Mouse (Mus musculus): ENCODE results near the gene Jpt1. TPM values are rescaled to one million over a fixed set of nuclear protein-coding genes. Genes with fewer than 3 reads are reported as not detected.

Jpt1 gene
- polyA plus RNA-seq, 1 experiment from 2014 or later = 263 TPM

DNA sequence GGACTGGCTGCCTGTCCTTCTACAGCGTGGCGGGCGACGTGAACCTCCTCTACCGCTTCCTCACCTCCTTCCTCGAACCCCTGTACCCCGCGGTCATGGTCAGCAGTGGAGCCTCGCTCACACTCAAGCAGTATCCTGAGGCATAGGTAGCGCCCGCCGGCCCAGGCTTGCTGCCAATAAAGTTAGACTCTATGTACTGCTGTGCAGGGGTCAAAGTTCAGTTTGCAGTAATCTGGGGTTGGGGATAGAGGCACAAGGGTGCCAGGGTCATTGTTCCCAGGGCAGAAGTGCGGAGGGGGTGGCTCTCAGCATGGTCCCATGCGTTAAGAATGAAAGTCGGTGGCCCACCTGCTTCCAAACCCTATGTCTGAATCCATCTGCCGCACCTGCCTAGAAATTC is 66.1 kb downstream of the Jpt1 start:
- no peak for TF ChIP-seq CTCF (IDR thresholded peaks at IDR 0.05; ENCODE audit: low read depth)
- H3K27ac ChIP-seq (ENCODE audit: low read depth, low read length) = peak overlapping the region; percentile 87
- H3K36me3 ChIP-seq (ENCODE audit: control insufficient read depth, insufficient read depth) = no peaks in the 10 kb centered on the region
- no peaks in the 10 kb centered on the region for H3K9me3 ChIP-seq (ENCODE audit: control insufficient read depth)
- H3K27me3 ChIP-seq (replicated peaks; ENCODE audit: control insufficient read depth, insufficient read depth, low read length) = no peaks in the 10 kb centered on the region
- H3K4me2 ChIP-seq (replicated peaks; ENCODE audit: low read depth) = peak overlapping the region; percentile 48
- ATAC-seq = peak; percentile 60
- H3K4me3 ChIP-seq (ENCODE audit: low read depth, low read length) = no peak overlapping the region
- 47% methylated on average over 16 of the region's 16 CpGs for WGBS
- H3K9ac ChIP-seq (ENCODE audit: low read depth, low read length) = 0 out of 2 replicates have a peak overlapping the region, but pooled peaks have one; percentile 17
- H3K4me1 ChIP-seq (replicated peaks; ENCODE audit: control insufficient read depth, insufficient read depth, low read length) = peaks cover 16% of the 10 kb centered on the region; the same call in 1 of the 2 replicates

Small RNA genes within 50 kb of the gene (microRNA-seq; reads per million reads assigned to microRNA genes)
- not detected for gene Mir3968

Other genes starting within 250 kb of the Jpt1 start
- not detected in 2 replicates for gene Grin2c, start 247.1 kb downstream of the Jpt1 start, polyA plus RNA-seq (2015; fragmentation: Nextera tagmentation; extraction: Ambion mirVana)
- gene Fdxr, start 237.3 kb downstream of the Jpt1 start, polyA plus RNA-seq (2015; fragmentation: Nextera tagmentation; extraction: Ambion mirVana) = 8.0 and 8.2 TPM in 2 replicates
- gene Fads6, start 216.7 kb downstream of the Jpt1 start, polyA plus RNA-seq (2015; fragmentation: Nextera tagmentation; extraction: Ambion mirVana) = 0.26 and 0.55 TPM in 2 replicates
- gene Otop2, start 207.2 kb downstream of the Jpt1 start, polyA plus RNA-seq (2015; fragmentation: Nextera tagmentation; extraction: Ambion mirVana) = 0.05 TPM in 1 of 2 replicates, not detected in the other
- 0.05 and 0.09 TPM in 2 replicates for gene Ush1g, start 192.3 kb downstream of the Jpt1 start, polyA plus RNA-seq (2015; fragmentation: Nextera tagmentation; extraction: Ambion mirVana)
- 2.3 and 4.3 TPM in 2 replicates for gene Otop3, start 179.7 kb downstream of the Jpt1 start, polyA plus RNA-seq (2015; fragmentation: Nextera tagmentation; extraction: Ambion mirVana)
- gene Hid1, start 146.6 kb downstream of the Jpt1 start, polyA plus RNA-seq (2015; fragmentation: Nextera tagmentation; extraction: Ambion mirVana) = 10.8 and 12.1 TPM in 2 replicates
- gene Cdr2l, start 132.5 kb downstream of the Jpt1 start, polyA plus RNA-seq (2015; fragmentation: Nextera tagmentation; extraction: Ambion mirVana) = 3.5 and 3.9 TPM in 2 replicates
- 143 and 145 TPM in 2 replicates for gene Mrpl58, start 110.6 kb downstream of the Jpt1 start, polyA plus RNA-seq (2015; fragmentation: Nextera tagmentation; extraction: Ambion mirVana)
- 1,235 and 1,272 TPM in 2 replicates for gene Atp5h, start 94.4 kb downstream of the Jpt1 start, polyA plus RNA-seq (2015; fragmentation: Nextera tagmentation; extraction: Ambion mirVana)
- gene Kctd2, start 94.3 kb downstream of the Jpt1 start, polyA plus RNA-seq (2015; fragmentation: Nextera tagmentation; extraction: Ambion mirVana) = 17.5 and 18.6 TPM in 2 replicates
- 0.64 and 1.1 TPM in 2 replicates for gene Trim80, start 73.8 kb downstream of the Jpt1 start, polyA plus RNA-seq (2015; fragmentation: Nextera tagmentation; extraction: Ambion mirVana)
- gene Slc16a5, start 51.9 kb downstream of the Jpt1 start, polyA plus RNA-seq (2015; fragmentation: Nextera tagmentation; extraction: Ambion mirVana) = 3.0 and 3.4 TPM in 2 replicates
- gene Armc7, start 38.7 kb downstream of the Jpt1 start, polyA plus RNA-seq (2015; fragmentation: Nextera tagmentation; extraction: Ambion mirVana) = 6.9 and 7.0 TPM in 2 replicates
- gene Nt5c, start 22.5 kb downstream of the Jpt1 start, polyA plus RNA-seq (2015; fragmentation: Nextera tagmentation; extraction: Ambion mirVana) = 189 and 194 TPM in 2 replicates
- gene Sumo2, start 21.9 kb upstream of the Jpt1 start, polyA plus RNA-seq (2015; fragmentation: Nextera tagmentation; extraction: Ambion mirVana) = 404 and 414 TPM in 2 replicates
- 30.4 and 31.5 TPM in 2 replicates for gene Nup85, start 50.0 kb upstream of the Jpt1 start, polyA plus RNA-seq (2015; fragmentation: Nextera tagmentation; extraction: Ambion mirVana)
- 51.6 and 52.2 TPM in 2 replicates for gene Mrps7, start 89.5 kb upstream of the Jpt1 start, polyA plus RNA-seq (2015; fragmentation: Nextera tagmentation; extraction: Ambion mirVana)
- gene Gga3, start 89.7 kb upstream of the Jpt1 start, polyA plus RNA-seq (2015; fragmentation: Nextera tagmentation; extraction: Ambion mirVana) = 5.7 and 5.8 TPM in 2 replicates
- gene Mif4gd, start 98.6 kb upstream of the Jpt1 start, polyA plus RNA-seq (2015; fragmentation: Nextera tagmentation; extraction: Ambion mirVana) = 43.0 and 48.9 TPM in 2 replicates
- gene Slc25a19, start 113.9 kb upstream of the Jpt1 start, polyA plus RNA-seq (2015; fragmentation: Nextera tagmentation; extraction: Ambion mirVana) = 19.1 and 19.5 TPM in 2 replicates
- gene Grb2, start 194.2 kb upstream of the Jpt1 start, polyA plus RNA-seq (2015; fragmentation: Nextera tagmentation; extraction: Ambion mirVana) = 60.5 and 61.3 TPM in 2 replicates